In the genomic region with DNA sequence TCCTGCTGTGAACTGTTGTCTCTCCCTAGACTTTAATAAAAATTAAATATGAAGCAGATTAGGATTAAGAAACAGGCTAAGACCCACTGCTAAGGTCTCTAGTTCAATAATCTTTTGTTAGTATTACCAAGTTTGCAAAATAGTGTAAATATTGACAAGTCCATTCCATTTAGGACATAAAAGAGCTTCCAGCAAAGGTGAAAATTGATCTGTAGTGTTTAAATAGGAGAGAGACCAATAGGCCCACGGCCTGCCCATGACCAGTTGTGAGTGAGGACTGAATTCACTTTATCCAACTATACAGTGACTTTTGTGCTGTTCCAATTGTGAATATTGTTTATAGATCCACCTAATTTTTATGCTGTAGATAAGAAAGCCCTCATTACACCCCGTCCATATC, we compare ENCODE assay signal across 29 mouse cellular contexts. TPM values are rescaled to one million over a fixed set of nuclear protein-coding genes. Genes with fewer than 3 reads are reported as not detected.
DNase-seq lines count a peak whose midpoint lies in the region; ATAC-seq and TF ChIP-seq lines count a peak whose summit lies in the region.
"Had no signal": no experiment of that assay in that cellular context is flagged by ENCODE, and none has a peak within 500 bp of the region (broad histone marks: within the 10 kb centered on the region; RNA-seq: fewer than 3 reads in every experiment).

No protein-coding gene starts in this region.

- H3K4me1 ChIP-seq in liver, embryonic 11.5 days (replicated peaks; ENCODE audit: control insufficient read depth, insufficient read depth, low read length), result no peaks in the 10 kb centered on the region
- H3K4me1 ChIP-seq in liver, embryonic 14.5 days (replicated peaks; ENCODE audit: control insufficient read depth in 2 of 2, insufficient read depth in 2 of 2, low read length in 1 of 2), result peaks cover 0 to 1% of the 10 kb centered on the region in 2 experiments; a peak in 1 of 4 replicates
- H3K4me1 ChIP-seq in liver, postnatal 0 days (ENCODE audit: insufficient read depth), result no peaks in the 10 kb centered on the region
- no peaks in the 10 kb centered on the region for H3K4me1 ChIP-seq in hindbrain, embryonic 11.5 days (replicated peaks; ENCODE audit: control insufficient read depth, insufficient read depth, low read length)
- H3K4me1 ChIP-seq: embryonic facial prominence, embryonic 12.5 days; embryonic facial prominence, embryonic 15.5 days; heart, embryonic 12.5 days; heart, embryonic 15.5 days; hindbrain, embryonic 12.5 days; hindbrain, embryonic 15.5 days had no signal

- no peaks in the 10 kb centered on the region for H3K9me3 ChIP-seq in liver, embryonic 11.5 days (ENCODE audit: control insufficient read depth, low read length)
- H3K9me3 ChIP-seq in liver, embryonic 14.5 days (ENCODE audit: control insufficient read depth, low read length), result no peaks in the 10 kb centered on the region
- no peaks in the 10 kb centered on the region for H3K9me3 ChIP-seq in liver, postnatal 0 days (ENCODE audit: low read length)
- no peaks in the 10 kb centered on the region for H3K9me3 ChIP-seq in hindbrain, embryonic 11.5 days (ENCODE audit: control insufficient read depth, low read length)
- H3K9me3 ChIP-seq: embryonic facial prominence, embryonic 12.5 days; embryonic facial prominence, embryonic 15.5 days; G1E; heart, embryonic 12.5 days; heart, embryonic 15.5 days; hindbrain, embryonic 12.5 days; hindbrain, embryonic 15.5 days had no signal

- WGBS in liver, embryonic 11.5 days, result 59% methylated on average over 2 of the region's 2 CpGs
- WGBS in liver, embryonic 14.5 days (ENCODE audit: insufficient replicate concordance), result 52% methylated on average over 2 of the region's 2 CpGs
- 59% methylated on average over 2 of the region's 2 CpGs for WGBS in liver, postnatal 0 days (ENCODE audit: insufficient replicate concordance)
- WGBS in hindbrain, embryonic 11.5 days, result 79% methylated on average over 2 of the region's 2 CpGs

- no peak for TF ChIP-seq CTCF in liver, embryonic 14.5 days (IDR thresholded peaks at IDR 0.05; ENCODE audit: low read depth)
- TF ChIP-seq CTCF in liver, postnatal 0 days (IDR thresholded peaks at IDR 0.05; ENCODE audit: low read depth), result no peak

- no peaks in the 10 kb centered on the region for H3K27me3 ChIP-seq in liver, embryonic 11.5 days (replicated peaks; ENCODE audit: control insufficient read depth, insufficient read depth, low read length)
- no peaks in the 10 kb centered on the region for H3K27me3 ChIP-seq in liver, embryonic 14.5 days (ENCODE audit: control insufficient read depth, insufficient read depth, low read length)
- H3K27me3 ChIP-seq in liver, postnatal 0 days (ENCODE audit: insufficient read depth, low read length), result no peaks in the 10 kb centered on the region
- H3K27me3 ChIP-seq in hindbrain, embryonic 11.5 days (ENCODE audit: control insufficient read depth, insufficient read depth, low read length), result no peaks in the 10 kb centered on the region
- H3K27me3 ChIP-seq: embryonic facial prominence, embryonic 12.5 days; embryonic facial prominence, embryonic 15.5 days; heart, embryonic 12.5 days; heart, embryonic 15.5 days; hindbrain, embryonic 12.5 days; hindbrain, embryonic 15.5 days had no signal

- ATAC-seq in liver, embryonic 11.5 days (replicated peaks; ENCODE audit: low FRiP score), result no peak
- 0 out of 2 replicates have a peak, but pooled peaks have one; percentile 21 for ATAC-seq in liver, embryonic 14.5 days (ENCODE audit: insufficient read depth)
- peak; percentile 90 for ATAC-seq in liver, postnatal 0 days
- no peak for ATAC-seq in hindbrain, embryonic 11.5 days (ENCODE audit: low FRiP score)
- ATAC-seq: forebrain, embryonic 14.5 days; forebrain, postnatal 0 days; Patski had no signal

- H3K9ac ChIP-seq in liver, embryonic 11.5 days (ENCODE audit: low read depth, low read length), result no peak overlapping the region
- no peak overlapping the region for H3K9ac ChIP-seq in liver, embryonic 14.5 days (replicated peaks)
- H3K9ac ChIP-seq in liver, postnatal 0 days (replicated peaks), result no peak overlapping the region
- H3K9ac ChIP-seq in hindbrain, embryonic 11.5 days (ENCODE audit: low read depth, low read length), result no peak overlapping the region
- H3K9ac ChIP-seq: embryonic facial prominence, embryonic 12.5 days; embryonic facial prominence, embryonic 15.5 days; forebrain, postnatal 0 days; heart, embryonic 12.5 days; heart, embryonic 15.5 days; hindbrain, embryonic 12.5 days; hindbrain, embryonic 15.5 days had no signal

- H3K4me3 ChIP-seq in liver, embryonic 11.5 days (ENCODE audit: low read depth, low read length), result no peak overlapping the region
- H3K4me3 ChIP-seq in liver, embryonic 14.5 days (ENCODE audit: insufficient read depth in 1 of 2, low read depth in 2 of 2, low read length in 2 of 2), result no peak overlapping the region
- H3K4me3 ChIP-seq in liver, postnatal 0 days (ENCODE audit: low read depth, low read length), result no peak overlapping the region
- H3K4me3 ChIP-seq in hindbrain, embryonic 11.5 days (ENCODE audit: low read depth, low read length), result no peak overlapping the region
- H3K4me3 ChIP-seq: embryonic facial prominence, embryonic 12.5 days; embryonic facial prominence, embryonic 15.5 days; heart, embryonic 12.5 days; heart, embryonic 15.5 days; hindbrain, embryonic 12.5 days; hindbrain, embryonic 15.5 days had no signal

- H3K27ac ChIP-seq in liver, embryonic 11.5 days (ENCODE audit: low read depth, low read length), result no peak overlapping the region
- H3K27ac ChIP-seq in liver, embryonic 14.5 days, result no peak overlapping the region
- H3K27ac ChIP-seq in liver, postnatal 0 days (ENCODE audit: low read depth), result peak overlapping the region; percentile 31
- H3K27ac ChIP-seq in hindbrain, embryonic 11.5 days (ENCODE audit: low read depth, low read length), result no peak overlapping the region
- H3K27ac ChIP-seq: embryonic facial prominence, embryonic 12.5 days; embryonic facial prominence, embryonic 15.5 days; heart, embryonic 15.5 days; hindbrain, embryonic 12.5 days; hindbrain, embryonic 15.5 days had no signal

- no peaks in the 10 kb centered on the region for H3K36me3 ChIP-seq in liver, embryonic 11.5 days (ENCODE audit: control insufficient read depth, insufficient read depth, low read length)
- no peaks in the 10 kb centered on the region for H3K36me3 ChIP-seq in liver, embryonic 14.5 days (replicated peaks; ENCODE audit: control insufficient read depth, insufficient read depth, low read depth)
- H3K36me3 ChIP-seq in liver, postnatal 0 days (replicated peaks; ENCODE audit: insufficient read depth, low read length), result no peaks in the 10 kb centered on the region
- H3K36me3 ChIP-seq in hindbrain, embryonic 11.5 days (ENCODE audit: control insufficient read depth, insufficient read depth, low read length), result no peaks in the 10 kb centered on the region
- H3K36me3 ChIP-seq: embryonic facial prominence, embryonic 12.5 days; embryonic facial prominence, embryonic 15.5 days; G1E; heart, embryonic 12.5 days; heart, embryonic 15.5 days; hindbrain, embryonic 12.5 days; hindbrain, embryonic 15.5 days had no signal

- peak; percentile 6 for DNase-seq in liver
- no peak for DNase-seq in liver, embryonic 11.5 days (ENCODE audit: low spot score)
- peak in 1 of 3 experiments; percentile 2 for DNase-seq in liver, embryonic 14.5 days (ENCODE audit: low read depth in 3 of 3, low spot score in 3 of 3)
- DNase-seq in liver, postnatal 0 days, result no peak
- no peak for DNase-seq in hindbrain, embryonic 11.5 days (ENCODE audit: low spot score)
- DNase-seq in cerebellum, adult 8-10 months, result no peak
- DNase-seq: adrenal gland, postnatal 10 days; adrenal gland, postnatal 36 days; B cell, adult 2 months; cerebellum, adult 18-20 months; cerebellum, adult 9-11 months; cerebellum, postnatal 25 days; forebrain, postnatal 0 days; gastrocnemius, postnatal 10 days; gastrocnemius, postnatal 36 days; heart, postnatal 10 days; heart, postnatal 4 days had no signal

- no peak overlapping the region for H3K4me2 ChIP-seq in liver, embryonic 11.5 days
- no peak overlapping the region for H3K4me2 ChIP-seq in liver, embryonic 14.5 days (ENCODE audit: low read depth)
- no peak overlapping the region for H3K4me2 ChIP-seq in liver, postnatal 0 days (ENCODE audit: low read depth, low read length)
- no peak overlapping the region for H3K4me2 ChIP-seq in hindbrain, embryonic 11.5 days (replicated peaks; ENCODE audit: low read depth, low read length)
- H3K4me2 ChIP-seq: embryonic facial prominence, embryonic 12.5 days; embryonic facial prominence, embryonic 15.5 days; heart, embryonic 12.5 days; heart, embryonic 15.5 days; hindbrain, embryonic 12.5 days; hindbrain, embryonic 15.5 days had no signal

- TF ChIP-seq EP300 in liver, embryonic 14.5 days (IDR thresholded peaks at IDR 0.05; ENCODE audit: low read depth), result no peak
- TF ChIP-seq EP300 in liver, postnatal 0 days (IDR thresholded peaks at IDR 0.05; ENCODE audit: low read depth), result peak; percentile 65; the same call in 1 of the 2 replicates

RNA-seq across cellular contexts. Expression of gene Gm10681, which starts 0.9 kb away (rescaled TPM):
- 0.11 and 0.22 TPM in 2 replicates for polyA plus RNA-seq in liver, embryonic 11.5 days (2014; fragmentation: Nextera tagmentation; extraction: Ambion mirVana)
- polyA plus RNA-seq in liver, embryonic 14.5 days (2012; rRNA removed), result 0.11 and 0.23 TPM in 2 replicates
- polyA plus RNA-seq in liver, embryonic 14.5 days (2014; fragmentation: Nextera tagmentation; extraction: Ambion mirVana), result 0.20 and 0.29 TPM in 2 replicates
- polyA plus RNA-seq in liver, postnatal 0 days (2015; fragmentation: Nextera tagmentation; extraction: Ambion mirVana), result 0.40 and 0.78 TPM in 2 replicates
- not detected in 2 replicates for polyA plus RNA-seq in hindbrain, embryonic 11.5 days (2014; fragmentation: Nextera tagmentation; extraction: Ambion mirVana)
- polyA plus RNA-seq: embryonic facial prominence, embryonic 12.5 days; embryonic facial prominence, embryonic 15.5 days; forebrain, embryonic 11.5 days; forebrain, embryonic 14.5 days; forebrain, postnatal 0 days; frontal cortex, adult 2 months; G1E; heart, embryonic 12.5 days; heart, embryonic 15.5 days; hindbrain, embryonic 12.5 days; hindbrain, embryonic 15.5 days; intestine, embryonic 14.5 days had no signal

RNA-seq across cellular contexts. Expression of gene Hsd3b5, which starts 42.3 kb away (rescaled TPM):
- not detected in 2 replicates for polyA plus RNA-seq in liver, embryonic 11.5 days (2014; fragmentation: Nextera tagmentation; extraction: Ambion mirVana)
- 0.09 and 0.10 TPM in 2 replicates for polyA plus RNA-seq in liver, embryonic 14.5 days (2012; rRNA removed)
- 0.08 TPM in 1 of 2 replicates, not detected in the other for polyA plus RNA-seq in liver, embryonic 14.5 days (2014; fragmentation: Nextera tagmentation; extraction: Ambion mirVana)
- 0.36 and 0.49 TPM in 2 replicates for polyA plus RNA-seq in liver, postnatal 0 days (2015; fragmentation: Nextera tagmentation; extraction: Ambion mirVana)
- not detected in 2 replicates for polyA plus RNA-seq in hindbrain, embryonic 11.5 days (2014; fragmentation: Nextera tagmentation; extraction: Ambion mirVana)
- polyA plus RNA-seq: embryonic facial prominence, embryonic 12.5 days; embryonic facial prominence, embryonic 15.5 days; forebrain, embryonic 11.5 days; forebrain, embryonic 14.5 days; forebrain, postnatal 0 days; frontal cortex, adult 2 months; G1E; heart, embryonic 12.5 days; heart, embryonic 15.5 days; hindbrain, embryonic 12.5 days; hindbrain, embryonic 15.5 days; intestine, embryonic 14.5 days; Patski had no signal

Comparison
In these comparisons a context has a peak if more than half of its experiments do, and no peak if none do; other contexts are left out.
1. ATAC-seq: peak in liver, embryonic 14.5 days (single experiment) and liver, postnatal 0 days (single experiment); none in liver, embryonic 11.5 days (single experiment) and hindbrain, embryonic 11.5 days (single experiment).